Mouse (Mus musculus): ENCODE measurements at regions not wholly inside any gene's neighbourhood (a gene's known extent, or its start where the extent isn't known, plus 50 kb on each side); places are given as distances from the start of the nearest gene placed in this dataset.
A peak's percentile ranks its signal among the peaks of the same experiment; 100 is the strongest.

- Histone ChIP-seq H3K4me3 (ENCODE audit: low read depth, low read length) (no peak overlapping the region), H3K36me3 (ENCODE audit: control insufficient read depth, insufficient read depth, low read length) (no peaks in the 10 kb centered on the region), H3K4me2 (ENCODE audit: low read depth, low read length) (no peak overlapping the region), H3K9me3 (ENCODE audit: control insufficient read depth, low read length) (no peaks in the 10 kb centered on the region), H3K27me3 (replicated peaks; ENCODE audit: control insufficient read depth, insufficient read depth, low read length) (no peaks in the 10 kb centered on the region), H3K27ac (replicated peaks; ENCODE audit: low read depth, low read length) (no peak overlapping the region; the same call in 1 of the 2 replicates), H3K9ac (ENCODE audit: low read depth, low read length) (no peak overlapping the region), H3K4me1 (ENCODE audit: control insufficient read depth, insufficient read depth, low read length) (no peaks in the 10 kb centered on the region)
- DNase-seq (ENCODE audit: low spot score) (no peak), ATAC-seq (ENCODE audit: low read depth) (no peak)
- 68% methylated on average over 5 of the region's 5 CpGs for WGBS
Observed at GRCm38 (mm10) chr3:104288970-104289680, 69.0 kb upstream of the Magi3 start.

- Histone ChIP-seq H3K9ac (ENCODE audit: low read depth, low read length) (no peak overlapping the region), H3K9me3 (ENCODE audit: control insufficient read depth, low read length) (no peaks in the 10 kb centered on the region), H3K36me3 (ENCODE audit: control insufficient read depth, insufficient read depth, low read length) (no peaks in the 10 kb centered on the region), H3K4me3 (ENCODE audit: low read depth, low read length) (no peak overlapping the region), H3K4me2 (ENCODE audit: low read depth, low read length) (no peak overlapping the region), H3K27me3 (replicated peaks; ENCODE audit: control insufficient read depth, insufficient read depth, low read length) (no peaks in the 10 kb centered on the region), H3K4me1 (ENCODE audit: control insufficient read depth, insufficient read depth, low read length) (no peaks in the 10 kb centered on the region), H3K27ac (replicated peaks; ENCODE audit: low read depth, low read length) (no peak overlapping the region)
- ATAC-seq (ENCODE audit: low read depth), result 0 out of 2 replicates have a peak, but pooled peaks have one; percentile 50
- peak; percentile 58 for DNase-seq (ENCODE audit: low spot score)
Observed at GRCm38 (mm10) chr3:104287900-104288299, 67.7 kb upstream of the Magi3 start.

GRCm38 (mm10) chr3:104284961-104285360 is 64.8 kb upstream of the Magi3 start:
- H3K36me3 ChIP-seq (ENCODE audit: control insufficient read depth, insufficient read depth, low read length), result no peaks in the 10 kb centered on the region
- H3K27ac ChIP-seq (replicated peaks; ENCODE audit: low read depth, low read length), result no peak overlapping the region
- H3K9me3 ChIP-seq (ENCODE audit: control insufficient read depth, low read length), result no peaks in the 10 kb centered on the region
- DNase-seq (ENCODE audit: low spot score), result no peak
- H3K4me2 ChIP-seq (ENCODE audit: low read depth, low read length), result no peak overlapping the region
- H3K4me3 ChIP-seq (ENCODE audit: low read depth, low read length), result no peak overlapping the region
- H3K9ac ChIP-seq (ENCODE audit: low read depth, low read length), result no peak overlapping the region
- ATAC-seq (ENCODE audit: low read depth), result no peak
- WGBS, result 87% methylated on average over 2 of the region's 2 CpGs
- H3K4me1 ChIP-seq (ENCODE audit: control insufficient read depth, insufficient read depth, low read length), result no peaks in the 10 kb centered on the region
- no peaks in the 10 kb centered on the region for H3K27me3 ChIP-seq (replicated peaks; ENCODE audit: control insufficient read depth, insufficient read depth, low read length)

GRCm38 (mm10) chr3:104283855-104284254 is 63.7 kb upstream of the Magi3 start:
- no peaks in the 10 kb centered on the region for H3K9me3 ChIP-seq (ENCODE audit: control insufficient read depth, low read length)
- H3K4me2 ChIP-seq (ENCODE audit: low read depth, low read length), result no peak overlapping the region
- no peak overlapping the region for H3K9ac ChIP-seq (ENCODE audit: low read depth, low read length)
- DNase-seq (ENCODE audit: low spot score) (no peak), ATAC-seq (ENCODE audit: low read depth) (no peak)
- H3K27ac ChIP-seq (replicated peaks; ENCODE audit: low read depth, low read length), result no peak overlapping the region
- no peak overlapping the region for H3K4me3 ChIP-seq (ENCODE audit: low read depth, low read length)
- H3K27me3 ChIP-seq (replicated peaks; ENCODE audit: control insufficient read depth, insufficient read depth, low read length), result no peaks in the 10 kb centered on the region
- WGBS, result 72% methylated on average over 5 of the region's 5 CpGs
- H3K36me3 ChIP-seq (ENCODE audit: control insufficient read depth, insufficient read depth, low read length), result no peaks in the 10 kb centered on the region
- H3K4me1 ChIP-seq (ENCODE audit: control insufficient read depth, insufficient read depth, low read length), result no peaks in the 10 kb centered on the region

GRCm38 (mm10) chr3:104279505-104279904 is 59.3 kb upstream of the Magi3 start:
- ATAC-seq (ENCODE audit: low read depth), result no peak
- H3K4me2 ChIP-seq (ENCODE audit: low read depth, low read length), result no peak overlapping the region
- no peaks in the 10 kb centered on the region for H3K9me3 ChIP-seq (ENCODE audit: control insufficient read depth, low read length)
- H3K4me1 ChIP-seq (ENCODE audit: control insufficient read depth, insufficient read depth, low read length), result no peaks in the 10 kb centered on the region
- H3K27me3 ChIP-seq (replicated peaks; ENCODE audit: control insufficient read depth, insufficient read depth, low read length), result no peaks in the 10 kb centered on the region
- H3K27ac ChIP-seq (replicated peaks; ENCODE audit: low read depth, low read length), result no peak overlapping the region
- DNase-seq (ENCODE audit: low spot score), result no peak
- WGBS, result 67% methylated on average over 6 of the region's 6 CpGs
- H3K36me3 ChIP-seq (ENCODE audit: control insufficient read depth, insufficient read depth, low read length), result no peaks in the 10 kb centered on the region
- no peak overlapping the region for H3K4me3 ChIP-seq (ENCODE audit: low read depth, low read length)
- H3K9ac ChIP-seq (ENCODE audit: low read depth, low read length), result no peak overlapping the region

- 72% methylated on average over 1 of the region's 1 CpGs for WGBS
- H3K9me3 ChIP-seq (ENCODE audit: control insufficient read depth, low read length), result no peaks in the 10 kb centered on the region
- H3K4me2 ChIP-seq (ENCODE audit: low read depth, low read length), result no peak overlapping the region
- DNase-seq (ENCODE audit: low spot score), result no peak
- no peak overlapping the region for H3K27ac ChIP-seq (replicated peaks; ENCODE audit: low read depth, low read length)
- H3K27me3 ChIP-seq (replicated peaks; ENCODE audit: control insufficient read depth, insufficient read depth, low read length), result no peaks in the 10 kb centered on the region
- no peaks in the 10 kb centered on the region for H3K4me1 ChIP-seq (ENCODE audit: control insufficient read depth, insufficient read depth, low read length)
- no peak overlapping the region for H3K9ac ChIP-seq (ENCODE audit: low read depth, low read length)
- no peaks in the 10 kb centered on the region for H3K36me3 ChIP-seq (ENCODE audit: control insufficient read depth, insufficient read depth, low read length)
- ATAC-seq (ENCODE audit: low read depth), result no peak
- no peak overlapping the region for H3K4me3 ChIP-seq (ENCODE audit: low read depth, low read length)
Observed at GRCm38 (mm10) chr3:104274718-104275302, 54.6 kb upstream of the Magi3 start.

GRCm38 (mm10) chr3:104274084-104274483 is 53.9 kb upstream of the Magi3 start:
- H3K36me3 ChIP-seq (ENCODE audit: control insufficient read depth, insufficient read depth, low read length), result no peaks in the 10 kb centered on the region
- H3K4me1 ChIP-seq (ENCODE audit: control insufficient read depth, insufficient read depth, low read length), result no peaks in the 10 kb centered on the region
- DNase-seq (ENCODE audit: low spot score), result no peak
- no peaks in the 10 kb centered on the region for H3K27me3 ChIP-seq (replicated peaks; ENCODE audit: control insufficient read depth, insufficient read depth, low read length)
- H3K4me2 ChIP-seq (ENCODE audit: low read depth, low read length), result no peak overlapping the region
- no peak overlapping the region for H3K27ac ChIP-seq (replicated peaks; ENCODE audit: low read depth, low read length)
- H3K9me3 ChIP-seq (ENCODE audit: control insufficient read depth, low read length), result no peaks in the 10 kb centered on the region
- no peak for ATAC-seq (ENCODE audit: low read depth)
- H3K4me3 ChIP-seq (ENCODE audit: low read depth, low read length), result no peak overlapping the region
- no peak overlapping the region for H3K9ac ChIP-seq (ENCODE audit: low read depth, low read length)

All from embryonic facial prominence, embryonic 14.5 days (tissue).